Comparison of ENCODE assay signal across 8 mouse cellular contexts in genomic region chr8:11634331-11635011, GRCm38 (mm10). TPM values are rescaled to one million over a fixed set of nuclear protein-coding genes. Genes with fewer than 3 reads are reported as not detected.
A peak's percentile ranks its signal among the peaks of the same experiment; 100 is the strongest.
DNase-seq lines count a peak whose midpoint lies in the region; ATAC-seq and TF ChIP-seq lines count a peak whose summit lies in the region.

No protein-coding gene starts in this region.

- intact Hi-C loops in left cerebral cortex, postnatal 25 days (cut with DNase I) = loop anchor here (1.0 to 5.0 kb wide), 3 partner anchors 68 to 94 kb away; partner anchors contain the start of gene 1700016D06Rik

- H3K9me3 ChIP-seq in lung, postnatal 0 days (ENCODE audit: low read length) = no peaks in the 10 kb centered on the region
- H3K9me3 ChIP-seq in hindbrain, embryonic 15.5 days = no peaks in the 10 kb centered on the region
- H3K9me3 ChIP-seq in midbrain, embryonic 13.5 days = no peaks in the 10 kb centered on the region

- no peaks in the 10 kb centered on the region for H3K36me3 ChIP-seq in lung, postnatal 0 days (ENCODE audit: insufficient read depth, low read length)
- peaks cover 17% of the 10 kb centered on the region for H3K36me3 ChIP-seq in hindbrain, embryonic 15.5 days
- H3K36me3 ChIP-seq in midbrain, embryonic 13.5 days = peaks cover 28% of the 10 kb centered on the region

- 1% methylated on average over 39 of the region's 39 CpGs for WGBS in lung, postnatal 0 days
- under 1% methylated on average over 39 of the region's 39 CpGs for whole genome bisulfite sequencing in hindbrain, embryonic 15.5 days
- 1% methylated on average over 35 of the region's 39 CpGs for WGBS in midbrain, embryonic 13.5 days

- no peaks in the 10 kb centered on the region for H3K27me3 ChIP-seq in lung, postnatal 0 days (replicated peaks; ENCODE audit: insufficient read depth, low read length)
- no peaks in the 10 kb centered on the region for H3K27me3 ChIP-seq in hindbrain, embryonic 15.5 days
- H3K27me3 ChIP-seq in midbrain, embryonic 13.5 days = no peaks in the 10 kb centered on the region

- TF ChIP-seq EP300 in lung, postnatal 0 days (IDR thresholded peaks at IDR 0.05) = no peak

- peak; percentile 15 for DNase-seq in lung, postnatal 0 days (ENCODE audit: low spot score)
- DNase-seq in lung, adult 18-20 months = no peak
- no peak for DNase-seq in right cerebral cortex, postnatal 25 days
- DNase-seq in left cerebral cortex, postnatal 25 days (ENCODE audit: low spot score in 2 of 2) = no peak
- no peak for DNase-seq in cerebellum, adult 18-20 months

- TF ChIP-seq CTCF in lung, postnatal 0 days (IDR thresholded peaks at IDR 0.05) = no peak

- H3K4me3 ChIP-seq in lung, postnatal 0 days (ENCODE audit: low read depth, low read length) = peak overlapping the region; percentile 92
- H3K4me3 ChIP-seq in hindbrain, embryonic 15.5 days = peak overlapping the region; percentile 93
- peak overlapping the region; percentile 92 for H3K4me3 ChIP-seq in midbrain, embryonic 13.5 days (replicated peaks)

- peaks cover 14% of the 10 kb centered on the region; the same call in 1 of the 2 replicates for H3K4me1 ChIP-seq in lung, postnatal 0 days (ENCODE audit: insufficient read depth, low read depth, low read length)
- peaks cover 33% of the 10 kb centered on the region for H3K4me1 ChIP-seq in hindbrain, embryonic 15.5 days (replicated peaks)
- peaks cover 29% of the 10 kb centered on the region for H3K4me1 ChIP-seq in midbrain, embryonic 13.5 days (replicated peaks)

- H3K27ac ChIP-seq in lung, postnatal 0 days (ENCODE audit: low read length) = peak overlapping the region; percentile 94
- peak overlapping the region; percentile 99 for H3K27ac ChIP-seq in hindbrain, embryonic 15.5 days (replicated peaks)
- peak overlapping the region; percentile 98 for H3K27ac ChIP-seq in midbrain, embryonic 13.5 days

- peak overlapping the region; percentile 95 for H3K4me2 ChIP-seq in lung, postnatal 0 days (replicated peaks; ENCODE audit: low read depth, low read length)
- peak overlapping the region; percentile 93 for H3K4me2 ChIP-seq in hindbrain, embryonic 15.5 days
- H3K4me2 ChIP-seq in midbrain, embryonic 13.5 days (replicated peaks) = peak overlapping the region; percentile 83

- no peak for ATAC-seq in lung, postnatal 0 days
- ATAC-seq in common myeloid progenitor, adult 5-6 weeks (replicated peaks; ENCODE audit: low read depth, poor library complexity, severe bottlenecking) = 0 out of 2 replicates have a peak, but pooled peaks have one; percentile 1
- ATAC-seq in hindbrain, embryonic 15.5 days (ENCODE audit: low FRiP score, low read depth) = peak; percentile 23
- ATAC-seq in midbrain, embryonic 13.5 days = peak; percentile 54

- H3K9ac ChIP-seq in lung, postnatal 0 days (replicated peaks; ENCODE audit: low read depth) = peak overlapping the region; percentile 59
- H3K9ac ChIP-seq in hindbrain, embryonic 15.5 days = peak overlapping the region; percentile 96
- peak overlapping the region; percentile 96 for H3K9ac ChIP-seq in midbrain, embryonic 13.5 days (replicated peaks)

RNA-seq across cellular contexts. Expression of gene Ankrd10, which starts 1.1 kb away (rescaled TPM):
- 38.9 and 39.2 TPM in 2 replicates for polyA plus RNA-seq in lung, postnatal 0 days (2015; fragmentation: Nextera tagmentation; extraction: Ambion mirVana)
- total RNA-seq in common myeloid progenitor, adult 5-6 weeks (2017) = 85.5 and 98.0 TPM in 2 replicates
- polyA plus RNA-seq in hindbrain, embryonic 15.5 days (2015; fragmentation: Nextera tagmentation; extraction: Ambion mirVana) = 81.3 and 82.8 TPM in 2 replicates
- polyA plus RNA-seq in midbrain, embryonic 13.5 days (2015; fragmentation: Nextera tagmentation; extraction: Ambion mirVana) = 100 TPM in 2 replicates
- total RNA-seq in left cerebral cortex, postnatal 25 days (2021) = 10 to 100 TPM; 44.9 to 59.9 TPM
